Mouse (Mus musculus): Measurements from ENCODE around the gene Blnk. TPM values are rescaled to one million over a fixed set of nuclear protein-coding genes. Genes with fewer than 3 reads are reported as not detected.

Gene Blnk
- polyA plus RNA-seq, 1 experiment from 2014 or later, result 0.26 TPM

DNA sequence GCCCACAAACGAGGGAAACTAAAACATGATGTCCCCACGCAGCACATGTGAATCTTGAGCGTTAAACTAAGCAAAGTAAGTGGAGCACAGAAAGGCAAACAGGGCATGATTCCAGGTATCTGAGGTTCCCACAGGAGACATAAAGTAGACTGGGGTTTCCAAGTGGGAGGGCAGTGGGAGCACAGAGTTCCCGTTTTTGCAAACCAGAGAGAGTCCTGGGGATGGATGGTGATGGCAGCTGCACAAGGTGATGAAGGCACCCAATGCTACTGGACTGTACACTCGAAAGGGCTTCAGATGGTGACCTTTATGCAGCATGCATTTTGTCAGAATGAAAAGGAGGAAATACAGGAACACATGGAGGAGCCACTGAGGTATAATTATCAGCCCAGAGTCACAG lies 5.5 kb downstream of the Blnk start:
- ATAC-seq (replicated peaks; ENCODE audit: low FRiP score) (no peak), DNase-seq (ENCODE audit: low spot score) (peak; percentile 1)
- Histone ChIP-seq H3K4me2 (no peak overlapping the region), H3K9ac (ENCODE audit: low read depth, low read length) (no peak overlapping the region), H3K9me3 (ENCODE audit: control insufficient read depth, low read length) (no peaks in the 10 kb centered on the region), H3K4me1 (replicated peaks; ENCODE audit: control insufficient read depth, insufficient read depth, low read length) (no peaks in the 10 kb centered on the region), H3K4me3 (ENCODE audit: low read depth, low read length) (no peak overlapping the region), H3K27me3 (replicated peaks; ENCODE audit: control insufficient read depth, insufficient read depth, low read length) (no peaks in the 10 kb centered on the region), H3K36me3 (ENCODE audit: control insufficient read depth, insufficient read depth, low read length) (no peaks in the 10 kb centered on the region), H3K27ac (ENCODE audit: low read depth, low read length) (no peak overlapping the region)
- WGBS, result 78% methylated on average over 5 of the region's 5 CpGs

DNA sequence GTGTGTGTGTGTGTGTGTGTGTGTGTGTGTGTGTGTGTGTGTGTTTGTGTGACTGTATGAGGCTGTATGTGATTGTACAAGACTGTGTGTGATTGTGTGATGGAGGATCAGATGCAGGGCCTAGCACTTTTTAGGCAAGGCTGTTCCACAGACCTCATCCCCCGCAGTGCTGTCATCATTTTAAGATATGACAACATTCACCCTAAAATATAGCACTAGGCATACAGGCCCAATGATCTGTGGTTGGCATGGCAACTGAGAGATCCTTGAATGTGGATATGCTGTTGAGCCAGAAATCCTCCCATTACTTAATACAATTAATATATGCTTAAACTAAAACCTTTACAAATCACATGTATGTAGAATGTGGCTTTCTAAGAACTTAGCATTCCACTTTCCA lies 9.8 kb downstream of the Blnk start:
- WGBS, result 93% methylated on average over 1 of the region's 1 CpGs

DNA sequence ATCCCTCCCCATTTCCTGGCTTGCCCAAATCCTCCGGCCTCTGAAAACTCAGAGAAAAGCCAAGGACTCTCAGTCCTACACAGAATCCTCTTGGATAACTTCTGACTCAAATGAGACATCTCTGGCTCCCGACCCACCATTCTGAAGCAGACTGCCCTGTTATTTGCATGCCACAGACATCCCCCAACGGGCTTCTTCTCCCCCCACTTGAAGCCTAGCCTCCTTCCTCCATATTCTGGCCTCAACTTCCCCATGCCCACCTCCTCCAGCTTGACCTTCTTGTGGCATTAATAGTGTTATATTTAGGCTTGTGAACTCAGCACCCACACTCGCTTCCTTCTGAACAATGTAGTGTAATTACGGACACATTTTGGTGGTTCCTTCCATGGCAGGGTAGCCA lies 13.7 kb downstream of the Blnk start:
- WGBS, result 71% methylated on average over 5 of the region's 5 CpGs
- no peak overlapping the region for H3K4me2 ChIP-seq
- no peak overlapping the region for H3K27ac ChIP-seq (ENCODE audit: low read depth, low read length)
- DNase-seq (ENCODE audit: low spot score) (peak; percentile 16), ATAC-seq (replicated peaks; ENCODE audit: low FRiP score) (no peak)
- H3K9ac ChIP-seq (ENCODE audit: low read depth, low read length), result no peak overlapping the region
- no peaks in the 10 kb centered on the region for H3K9me3 ChIP-seq (ENCODE audit: control insufficient read depth, low read length)
- no peak overlapping the region for H3K4me3 ChIP-seq (ENCODE audit: low read depth, low read length)
- 0 out of 2 replicates have a peak, but pooled peaks cover 3% of the 10 kb centered on the region for H3K4me1 ChIP-seq (replicated peaks; ENCODE audit: control insufficient read depth, insufficient read depth, low read length)
- no peaks in the 10 kb centered on the region for H3K27me3 ChIP-seq (replicated peaks; ENCODE audit: control insufficient read depth, insufficient read depth, low read length)
- no peaks in the 10 kb centered on the region for H3K36me3 ChIP-seq (ENCODE audit: control insufficient read depth, insufficient read depth, low read length)

More for the DNA sequence above, 9.8 kb downstream of the Blnk start:
- Histone ChIP-seq H3K4me2 (no peak overlapping the region), H3K27ac (ENCODE audit: low read depth, low read length) (no peak overlapping the region), H3K9ac (ENCODE audit: low read depth, low read length) (no peak overlapping the region), H3K4me1 (replicated peaks; ENCODE audit: control insufficient read depth, insufficient read depth, low read length) (no peaks in the 10 kb centered on the region), H3K27me3 (replicated peaks; ENCODE audit: control insufficient read depth, insufficient read depth, low read length) (no peaks in the 10 kb centered on the region), H3K36me3 (ENCODE audit: control insufficient read depth, insufficient read depth, low read length) (no peaks in the 10 kb centered on the region), H3K4me3 (ENCODE audit: low read depth, low read length) (no peak overlapping the region), H3K9me3 (ENCODE audit: control insufficient read depth, low read length) (no peaks in the 10 kb centered on the region)
- ATAC-seq (replicated peaks; ENCODE audit: low FRiP score) (no peak), DNase-seq (ENCODE audit: low spot score) (no peak)

GRCm38 (mm10) chr19:40978026-40978425 lies 16.3 kb downstream of the Blnk start:
- 67% methylated on average over 5 of the region's 5 CpGs for WGBS
- H3K9me3 ChIP-seq (ENCODE audit: control insufficient read depth, low read length), result no peaks in the 10 kb centered on the region
- no peaks in the 10 kb centered on the region for H3K27me3 ChIP-seq (replicated peaks; ENCODE audit: control insufficient read depth, insufficient read depth, low read length)
- H3K36me3 ChIP-seq (ENCODE audit: control insufficient read depth, insufficient read depth, low read length), result no peaks in the 10 kb centered on the region
- H3K4me3 ChIP-seq (ENCODE audit: low read depth, low read length), result no peak overlapping the region
- no peak overlapping the region; the same call in 1 of the 2 replicates for H3K27ac ChIP-seq (ENCODE audit: low read depth, low read length)
- no peak overlapping the region for H3K9ac ChIP-seq (ENCODE audit: low read depth, low read length)
- DNase-seq (ENCODE audit: low spot score) (no peak), ATAC-seq (replicated peaks; ENCODE audit: low FRiP score) (no peak)
- 0 out of 2 replicates have a peak, but pooled peaks cover 3% of the 10 kb centered on the region for H3K4me1 ChIP-seq (replicated peaks; ENCODE audit: control insufficient read depth, insufficient read depth, low read length)
- H3K4me2 ChIP-seq, result no peak overlapping the region

- no peaks in the 10 kb centered on the region for H3K27me3 ChIP-seq (replicated peaks; ENCODE audit: control insufficient read depth, insufficient read depth, low read length)
- 55% methylated on average over 11 of the region's 11 CpGs for WGBS
- no peaks in the 10 kb centered on the region for H3K9me3 ChIP-seq (ENCODE audit: control insufficient read depth, low read length)
- no peak overlapping the region for H3K9ac ChIP-seq (ENCODE audit: low read depth, low read length)
- H3K4me2 ChIP-seq, result peak overlapping the region; percentile 43
- DNase-seq (ENCODE audit: low spot score) (no peak), ATAC-seq (replicated peaks; ENCODE audit: low FRiP score) (peak; percentile 93)
- H3K4me3 ChIP-seq (ENCODE audit: low read depth, low read length), result no peak overlapping the region
- H3K27ac ChIP-seq (ENCODE audit: low read depth, low read length), result peak overlapping the region; percentile 21
- 0 out of 2 replicates have a peak, but pooled peaks cover 3% of the 10 kb centered on the region for H3K4me1 ChIP-seq (replicated peaks; ENCODE audit: control insufficient read depth, insufficient read depth, low read length)
- H3K36me3 ChIP-seq (ENCODE audit: control insufficient read depth, insufficient read depth, low read length), result no peaks in the 10 kb centered on the region
These were observed 17.1 kb downstream of the Blnk start for GRCm38 (mm10) chr19:40976946-40977917.

GRCm38 (mm10) chr19:40971273-40971914 lies 22.9 kb downstream of the Blnk start:
- no peak overlapping the region for H3K4me2 ChIP-seq
- DNase-seq (ENCODE audit: low spot score), result no peak
- no peaks in the 10 kb centered on the region for H3K9me3 ChIP-seq (ENCODE audit: control insufficient read depth, low read length)
- no peak overlapping the region for H3K4me3 ChIP-seq (ENCODE audit: low read depth, low read length)
- H3K27ac ChIP-seq (ENCODE audit: low read depth, low read length), result no peak overlapping the region
- no peak overlapping the region for H3K9ac ChIP-seq (ENCODE audit: low read depth, low read length)
- ATAC-seq (replicated peaks; ENCODE audit: low FRiP score), result peak; percentile 82
- H3K27me3 ChIP-seq (replicated peaks; ENCODE audit: control insufficient read depth, insufficient read depth, low read length), result no peaks in the 10 kb centered on the region
- WGBS, result 69% methylated on average over 5 of the region's 5 CpGs
- H3K4me1 ChIP-seq (replicated peaks; ENCODE audit: control insufficient read depth, insufficient read depth, low read length), result no peaks in the 10 kb centered on the region; the same call in 1 of the 2 replicates
- H3K36me3 ChIP-seq (ENCODE audit: control insufficient read depth, insufficient read depth, low read length), result no peaks in the 10 kb centered on the region

GRCm38 (mm10) chr19:40970775-40971174 lies 23.6 kb downstream of the Blnk start:
- no peak for DNase-seq (ENCODE audit: low spot score)
- 73% methylated on average over 7 of the region's 7 CpGs for whole genome bisulfite sequencing

GRCm38 (mm10) chr19:40970301-40970700 lies 24.0 kb downstream of the Blnk start:
- Histone ChIP-seq H3K27me3 (replicated peaks; ENCODE audit: control insufficient read depth, insufficient read depth, low read length) (no peaks in the 10 kb centered on the region), H3K4me1 (replicated peaks; ENCODE audit: control insufficient read depth, insufficient read depth, low read length) (no peaks in the 10 kb centered on the region; the same call in 1 of the 2 replicates), H3K4me3 (ENCODE audit: low read depth, low read length) (no peak overlapping the region), H3K9me3 (ENCODE audit: control insufficient read depth, low read length) (no peaks in the 10 kb centered on the region), H3K4me2 (no peak overlapping the region), H3K36me3 (ENCODE audit: control insufficient read depth, insufficient read depth, low read length) (no peaks in the 10 kb centered on the region), H3K9ac (ENCODE audit: low read depth, low read length) (no peak overlapping the region), H3K27ac (ENCODE audit: low read depth, low read length) (no peak overlapping the region)
- WGBS, result 61% methylated on average over 4 of the region's 4 CpGs
- no peak for ATAC-seq (replicated peaks; ENCODE audit: low FRiP score)
- no peak for DNase-seq (ENCODE audit: low spot score)

More at GRCm38 (mm10) chr19:40970775-40971174, 23.6 kb downstream of the Blnk start:
- Histone ChIP-seq H3K4me2 (no peak overlapping the region), H3K36me3 (ENCODE audit: control insufficient read depth, insufficient read depth, low read length) (no peaks in the 10 kb centered on the region), H3K9ac (ENCODE audit: low read depth, low read length) (no peak overlapping the region), H3K9me3 (ENCODE audit: control insufficient read depth, low read length) (no peaks in the 10 kb centered on the region), H3K27ac (ENCODE audit: low read depth, low read length) (no peak overlapping the region), H3K27me3 (replicated peaks; ENCODE audit: control insufficient read depth, insufficient read depth, low read length) (no peaks in the 10 kb centered on the region), H3K4me3 (ENCODE audit: low read depth, low read length) (no peak overlapping the region), H3K4me1 (replicated peaks; ENCODE audit: control insufficient read depth, insufficient read depth, low read length) (no peaks in the 10 kb centered on the region; the same call in 1 of the 2 replicates)
- no peak for ATAC-seq (replicated peaks; ENCODE audit: low FRiP score)

Measured in liver, embryonic 11.5 days (tissue).